Mouse (Mus musculus) C2C12 (cell line): ENCODE measurements at regions not wholly inside any gene's neighbourhood (a gene's known extent, or its start where the extent isn't known, plus 50 kb on each side); places are given as distances from the start of the nearest gene placed in this dataset.

Experiments used
- H3K27me3 ChIP-seq: one replicate; pipeline ENCODE4 v1.6.1; 2011; ENCODE audit not compliant: control insufficient read depth, insufficient read depth, insufficient read length
- H3K36me3 ChIP-seq: one replicate; pipeline ENCODE4 v1.6.1; 2011; ENCODE audit not compliant: control insufficient read depth, insufficient read depth
- H3K4me3 ChIP-seq: one replicate; pipeline ENCODE4 v1.5.1; 2011; ENCODE audit warnings: mild to moderate bottlenecking, control low read depth; ENCODE audit not compliant: poor library complexity, insufficient read depth, severe bottlenecking
- H3K79me2 ChIP-seq: one replicate; pipeline ENCODE4 v1.6.1; 2011; ENCODE audit not compliant: control insufficient read depth, insufficient read depth
- H3K79me3 ChIP-seq: one replicate; pipeline ENCODE4 v1.6.1; 2011; ENCODE audit warnings: low read depth, control low read depth
- H3ac ChIP-seq: one replicate; pipeline ENCODE3; 2011; ENCODE audit warnings: low read depth; ENCODE audit not compliant: control insufficient read depth, insufficient read length
- CEBPB ChIP-seq: IDR thresholded peaks from one replicate; pipeline ENCODE4 v1.6.1; 2011; ENCODE audit warnings: low read depth, mild to moderate bottlenecking, control low read depth, moderate library complexity
- CTCF ChIP-seq: IDR thresholded peaks from one replicate; pipeline ENCODE4 v1.5.1; 2011; ENCODE audit not compliant: control insufficient read depth, insufficient read depth, insufficient read length
- FOSL1 ChIP-seq: IDR thresholded peaks from one replicate; pipeline ENCODE4 v1.8.0; 2011; ENCODE audit warnings: mild to moderate bottlenecking, low read length; ENCODE audit not compliant: poor library complexity, insufficient read depth, severe bottlenecking
- MAX ChIP-seq: IDR thresholded peaks from one replicate; pipeline ENCODE4 v1.6.1; 2011; ENCODE audit warnings: mild to moderate bottlenecking, control low read depth
- MYOD1 ChIP-seq: IDR thresholded peaks from one replicate; pipeline ENCODE4 v1.6.1; 2011; ENCODE audit warnings: low read depth; ENCODE audit not compliant: control insufficient read depth, insufficient read length
- MYOG ChIP-seq: IDR thresholded peaks from one replicate; pipeline ENCODE4 v1.6.1; 2011; ENCODE audit not compliant: control insufficient read depth, insufficient read length; ENCODE audit errors: extremely low read depth
- USF1 ChIP-seq: IDR thresholded peaks from one replicate; pipeline ENCODE4 v1.6.1; 2011; ENCODE audit warnings: low read depth, mild to moderate bottlenecking, control low read depth, moderate library complexity

DNA sequence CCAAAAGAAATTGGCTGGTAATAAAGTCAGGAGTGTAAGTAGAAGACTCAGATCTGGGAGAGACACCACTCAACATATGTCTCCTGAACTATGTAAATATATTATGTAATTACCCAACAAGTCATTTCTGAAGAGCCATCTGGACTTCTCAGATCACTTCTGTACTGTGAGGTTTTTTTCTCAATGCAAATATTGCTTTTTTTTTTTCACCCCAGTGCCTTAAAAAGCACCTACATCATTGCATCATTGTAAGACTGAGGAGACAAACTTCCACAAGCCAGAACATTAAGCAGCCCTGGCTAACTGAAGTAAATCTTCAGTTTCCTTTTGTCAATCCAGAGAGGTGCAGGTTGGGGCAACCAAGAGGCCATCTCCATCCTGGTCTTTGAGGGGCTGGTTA, 55.8 kb upstream of the Adtrp start:
- H3K79me2 ChIP-seq, result no peaks in the 10 kb centered on the region
- no peak overlapping the region for H3ac ChIP-seq
- H3K36me3 ChIP-seq, result no peaks in the 10 kb centered on the region
- TF ChIP-seq FOSL1 (no peak), MYOD1 (no peak), CTCF (no peak), USF1 (no peak), MYOG (no peak), CEBPB (no peak), MAX (no peak)
- no peak overlapping the region for H3K4me3 ChIP-seq
- H3K79me3 ChIP-seq, result no peaks in the 10 kb centered on the region
- H3K27me3 ChIP-seq, result no peaks in the 10 kb centered on the region

DNA sequence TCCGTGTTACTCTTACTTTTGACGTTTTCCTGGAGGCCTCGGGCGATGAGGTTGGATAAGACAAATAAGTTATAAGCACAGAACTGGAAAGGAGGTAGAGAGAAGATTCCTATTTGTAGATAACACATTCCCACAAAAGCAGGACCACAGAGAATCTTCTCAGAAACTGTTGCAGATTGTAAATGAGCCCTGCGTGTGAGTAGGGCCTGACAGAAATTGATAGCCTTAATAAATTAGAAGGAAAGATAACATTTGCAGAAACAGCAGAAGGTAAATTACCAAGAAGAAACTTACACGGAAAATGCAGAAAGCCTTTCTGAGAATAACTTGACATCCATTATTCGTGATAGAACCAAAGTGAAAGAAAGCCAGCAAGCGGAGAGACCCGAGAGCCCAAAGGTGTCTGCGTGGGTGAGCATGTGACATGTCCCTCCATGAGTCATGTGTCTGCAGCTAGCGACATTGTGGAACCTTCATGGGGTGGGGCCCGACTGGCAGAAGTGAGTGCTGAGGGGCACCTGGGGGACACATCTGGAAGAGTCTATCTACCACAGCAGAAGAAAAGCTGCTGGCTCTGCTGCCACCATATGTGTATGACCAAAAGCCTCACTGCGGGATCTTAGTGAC, 52.5 kb upstream of the Adtrp start:
- no peak overlapping the region for H3ac ChIP-seq
- no peak for TF ChIP-seq MYOG
- TF ChIP-seq MYOD1, result no peak
- no peak for TF ChIP-seq FOSL1
- TF ChIP-seq CEBPB, result no peak
- TF ChIP-seq MAX, result no peak
- TF ChIP-seq CTCF, result no peak
- no peak for TF ChIP-seq USF1
- no peaks in the 10 kb centered on the region for H3K36me3 ChIP-seq

GRCm38 (mm10) chr13:41899281-41899680, 51.8 kb upstream of the Adtrp start:
- H3K36me3 ChIP-seq, result no peaks in the 10 kb centered on the region
- no peaks in the 10 kb centered on the region for H3K27me3 ChIP-seq
- no peaks in the 10 kb centered on the region for H3K79me3 ChIP-seq
- no peak overlapping the region for H3ac ChIP-seq
- H3K4me3 ChIP-seq, result no peak overlapping the region
- no peaks in the 10 kb centered on the region for H3K79me2 ChIP-seq
- TF ChIP-seq CTCF (no peak), MYOG (no peak), MYOD1 (no peak)

More for the DNA sequence above, 52.5 kb upstream of the Adtrp start:
- no peaks in the 10 kb centered on the region for H3K79me2 ChIP-seq
- H3K79me3 ChIP-seq, result no peaks in the 10 kb centered on the region
- no peaks in the 10 kb centered on the region for H3K27me3 ChIP-seq
- no peak overlapping the region for H3K4me3 ChIP-seq

GRCm38 (mm10) chr13:41897481-41898317, 50.2 kb upstream of the Adtrp start:
- TF ChIP-seq CTCF (no peak), USF1 (no peak), CEBPB (no peak), FOSL1 (no peak), MAX (no peak), MYOG (no peak)
- H3ac ChIP-seq, result no peak overlapping the region
- H3K79me2 ChIP-seq, result no peaks in the 10 kb centered on the region
- no peaks in the 10 kb centered on the region for H3K27me3 ChIP-seq
- H3K79me3 ChIP-seq, result no peaks in the 10 kb centered on the region
- H3K4me3 ChIP-seq, result no peak overlapping the region
- no peaks in the 10 kb centered on the region for H3K36me3 ChIP-seq
